In the genomic region with DNA sequence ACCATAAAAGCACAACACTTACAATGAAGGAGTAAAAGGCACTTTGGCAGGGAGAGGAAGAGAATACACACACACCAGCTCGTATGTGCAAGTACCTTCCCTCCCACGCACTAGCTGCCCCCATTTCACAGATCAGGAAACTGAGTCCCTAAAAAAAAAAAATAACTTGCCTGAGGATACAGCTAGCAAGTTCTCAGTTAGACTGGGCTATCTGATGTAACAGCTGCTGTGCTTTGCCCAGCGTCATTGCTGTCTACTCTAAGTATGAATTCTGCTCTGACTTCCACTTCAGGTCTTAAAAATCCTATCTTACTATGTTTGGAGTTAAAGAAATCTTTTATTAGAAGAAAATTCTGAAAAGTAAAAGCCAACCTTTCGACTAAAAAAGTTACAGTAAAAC, we compare ENCODE assay signal across 13 mouse cellular contexts. TPM values are rescaled to one million over a fixed set of nuclear protein-coding genes. Genes with fewer than 3 reads are reported as not detected.
A peak's percentile ranks its signal among the peaks of the same experiment; 100 is the strongest.
DNase-seq lines count a peak whose midpoint lies in the region; ATAC-seq and TF ChIP-seq lines count a peak whose summit lies in the region.
"Had no signal": no experiment of that assay in that cellular context is flagged by ENCODE, and none has a peak within 500 bp of the region (broad histone marks: within the 10 kb centered on the region; RNA-seq: fewer than 3 reads in every experiment).

No protein-coding gene starts in this region.

- no peak overlapping the region for H3K9ac ChIP-seq in heart, embryonic 12.5 days
- H3K9ac ChIP-seq in lung, embryonic 14.5 days, result no peak overlapping the region
- H3K9ac ChIP-seq in liver, postnatal 0 days (replicated peaks), result peak overlapping the region; percentile 99
- no peak overlapping the region for H3K9ac ChIP-seq in hindbrain, embryonic 16.5 days (ENCODE audit: low read depth, low read length)
- H3K9ac ChIP-seq: neural tube, embryonic 12.5 days had no signal

- no peak for DNase-seq in heart, adult 11 months
- no peak for DNase-seq in lung, embryonic 14.5 days
- DNase-seq in lung, postnatal 14 days, result no peak
- no peak for DNase-seq in liver, postnatal 0 days
- no peak for DNase-seq in urinary bladder, postnatal 25 days (ENCODE audit: low spot score)
- DNase-seq: B cell, adult 2 months; kidney, adult 8-10 months; right cerebral cortex, adult 18-20 months had no signal

- WGBS in heart, embryonic 12.5 days, result 61% methylated on average over 4 of the region's 4 CpGs
- 66% methylated on average over 4 of the region's 4 CpGs for WGBS in lung, embryonic 14.5 days
- 41% methylated on average over 4 of the region's 4 CpGs for WGBS in liver, postnatal 0 days (ENCODE audit: insufficient replicate concordance)
- WGBS in hindbrain, embryonic 16.5 days, result 90% methylated on average over 4 of the region's 4 CpGs

- no peaks in the 10 kb centered on the region for H3K27me3 ChIP-seq in heart, embryonic 12.5 days (replicated peaks)
- no peaks in the 10 kb centered on the region for H3K27me3 ChIP-seq in lung, embryonic 14.5 days (ENCODE audit: insufficient read depth, low read length)
- no peaks in the 10 kb centered on the region for H3K27me3 ChIP-seq in liver, postnatal 0 days (ENCODE audit: insufficient read depth, low read length)
- no peaks in the 10 kb centered on the region for H3K27me3 ChIP-seq in hindbrain, embryonic 16.5 days (replicated peaks; ENCODE audit: control insufficient read depth, insufficient read depth, low read length)
- H3K27me3 ChIP-seq: neural tube, embryonic 12.5 days; Patski had no signal

- ATAC-seq in heart, embryonic 12.5 days (ENCODE audit: insufficient number of reproducible peaks, low FRiP score), result no peak
- no peak for ATAC-seq in lung, embryonic 14.5 days (ENCODE audit: insufficient read depth)
- ATAC-seq in liver, postnatal 0 days, result no peak
- ATAC-seq in hindbrain, embryonic 16.5 days, result no peak
- ATAC-seq: Patski had no signal

- H3K9me3 ChIP-seq in heart, embryonic 12.5 days (replicated peaks), result no peaks in the 10 kb centered on the region
- H3K9me3 ChIP-seq in lung, embryonic 14.5 days (ENCODE audit: low read depth, low read length), result no peaks in the 10 kb centered on the region
- H3K9me3 ChIP-seq in liver, postnatal 0 days (ENCODE audit: low read length), result no peaks in the 10 kb centered on the region
- no peaks in the 10 kb centered on the region for H3K9me3 ChIP-seq in hindbrain, embryonic 16.5 days (ENCODE audit: control insufficient read depth, low read length)
- H3K9me3 ChIP-seq: neural tube, embryonic 12.5 days had no signal

- no peak for TF ChIP-seq EP300 in liver, postnatal 0 days (IDR thresholded peaks at IDR 0.05; ENCODE audit: low read depth)

- 0 out of 2 replicates have a peak overlapping the region, but pooled peaks have one; percentile 88 for H3K4me2 ChIP-seq in heart, embryonic 12.5 days
- H3K4me2 ChIP-seq in lung, embryonic 14.5 days, result peak overlapping the region; percentile 94
- peak overlapping the region; percentile 93 for H3K4me2 ChIP-seq in liver, postnatal 0 days (ENCODE audit: low read depth, low read length)
- no peak overlapping the region for H3K4me2 ChIP-seq in hindbrain, embryonic 16.5 days (ENCODE audit: low read length)

- no peak for TF ChIP-seq CTCF in lung, embryonic 14.5 days (IDR thresholded peaks at IDR 0.05; ENCODE audit: low read depth)
- TF ChIP-seq CTCF in bone marrow macrophage, adult 2 months (IDR thresholded peaks at IDR 0.05; ENCODE audit: low read depth, low read length), result no peak
- TF ChIP-seq CTCF in liver, postnatal 0 days (IDR thresholded peaks at IDR 0.05; ENCODE audit: low read depth), result no peak

- no peak overlapping the region for H3K4me3 ChIP-seq in heart, embryonic 12.5 days
- H3K4me3 ChIP-seq in lung, embryonic 14.5 days (ENCODE audit: low read depth, low read length), result no peak overlapping the region
- peak overlapping the region; percentile 86; the same call in 1 of the 2 replicates for H3K4me3 ChIP-seq in bone marrow macrophage, adult 2 months (ENCODE audit: insufficient read depth, low read length)
- peak overlapping the region; percentile 100 for H3K4me3 ChIP-seq in liver, postnatal 0 days (ENCODE audit: low read depth, low read length)
- H3K4me3 ChIP-seq in hindbrain, embryonic 16.5 days (ENCODE audit: low read length), result no peak overlapping the region
- H3K4me3 ChIP-seq: neural tube, embryonic 12.5 days had no signal

- H3K27ac ChIP-seq in heart, embryonic 12.5 days (ENCODE audit: poor library complexity, severe bottlenecking), result no peak overlapping the region
- no peak overlapping the region for H3K27ac ChIP-seq in lung, embryonic 14.5 days (ENCODE audit: low read depth)
- peak overlapping the region; percentile 19; the same call in 1 of the 2 replicates for H3K27ac ChIP-seq in bone marrow macrophage, adult 2 months (ENCODE audit: insufficient read depth, low read depth, low read length)
- peak overlapping the region; percentile 84 for H3K27ac ChIP-seq in liver, postnatal 0 days (ENCODE audit: low read depth)
- no peak overlapping the region for H3K27ac ChIP-seq in hindbrain, embryonic 16.5 days (ENCODE audit: low read depth, low read length)
- H3K27ac ChIP-seq: neural tube, embryonic 12.5 days had no signal

- H3K36me3 ChIP-seq in heart, embryonic 12.5 days, result no peaks in the 10 kb centered on the region
- no peaks in the 10 kb centered on the region for H3K36me3 ChIP-seq in lung, embryonic 14.5 days (ENCODE audit: insufficient read depth)
- H3K36me3 ChIP-seq in liver, postnatal 0 days (replicated peaks; ENCODE audit: insufficient read depth, low read length), result no peaks in the 10 kb centered on the region
- no peaks in the 10 kb centered on the region for H3K36me3 ChIP-seq in hindbrain, embryonic 16.5 days (ENCODE audit: control insufficient read depth, insufficient read depth, low read length)
- H3K36me3 ChIP-seq: neural tube, embryonic 12.5 days had no signal

- peaks cover 9% of the 10 kb centered on the region for H3K4me1 ChIP-seq in heart, embryonic 12.5 days (replicated peaks)
- H3K4me1 ChIP-seq in lung, embryonic 14.5 days (ENCODE audit: insufficient read depth), result peaks cover 5% of the 10 kb centered on the region; the same call in 1 of the 2 replicates
- peaks cover 33% of the 10 kb centered on the region for H3K4me1 ChIP-seq in bone marrow macrophage, adult 2 months (ENCODE audit: control insufficient read depth, insufficient read depth, low read length)
- peaks cover 27% of the 10 kb centered on the region for H3K4me1 ChIP-seq in liver, postnatal 0 days (ENCODE audit: insufficient read depth)
- H3K4me1 ChIP-seq in hindbrain, embryonic 16.5 days (ENCODE audit: control insufficient read depth, insufficient read depth, low read depth, low read length), result peaks cover 8% of the 10 kb centered on the region

- TF ChIP-seq POLR2A in bone marrow macrophage, adult 2 months (IDR thresholded peaks at IDR 0.05; ENCODE audit: borderline replicate concordance, low read depth, low read length), result no peak

RNA-seq across cellular contexts. Expression of a gene that starts 2.0 kb away (rescaled TPM):
- 5.7 and 6.9 TPM in 2 replicates for polyA plus RNA-seq in heart, embryonic 12.5 days (2016; fragmentation: Nextera tagmentation; extraction: Ambion mirVana)
- polyA plus RNA-seq in lung, embryonic 14.5 days (2014; fragmentation: Nextera tagmentation; extraction: Ambion mirVana), result 7.5 and 8.6 TPM in 2 replicates
- 27.5 and 27.8 TPM in 2 replicates for polyA plus RNA-seq in bone marrow macrophage, adult 2 months (2012; ENCODE audit: insufficient read depth, insufficient read length, missing spikeins)
- polyA plus RNA-seq in liver, postnatal 0 days (2015; fragmentation: Nextera tagmentation; extraction: Ambion mirVana), result 1.9 and 2.9 TPM in 2 replicates
- polyA plus RNA-seq in hindbrain, embryonic 16.5 days (2015; fragmentation: Nextera tagmentation; extraction: Ambion mirVana), result 3.3 and 4.8 TPM in 2 replicates

Comparison
In these comparisons a context has a peak if more than half of its experiments do, and no peak if none do; other contexts are left out.
1. H3K27ac ChIP-seq: peak in bone marrow macrophage, adult 2 months (single experiment) and liver, postnatal 0 days (single experiment); none in heart, embryonic 12.5 days (single experiment), lung, embryonic 14.5 days (single experiment) and hindbrain, embryonic 16.5 days (single experiment).
2. H3K4me3 ChIP-seq: peak in bone marrow macrophage, adult 2 months (single experiment) and liver, postnatal 0 days (single experiment); none in heart, embryonic 12.5 days (single experiment), lung, embryonic 14.5 days (single experiment) and hindbrain, embryonic 16.5 days (single experiment).